Mouse (Mus musculus) forebrain, embryonic 13.5 days (tissue): ENCODE measurements around the gene Tmem208. TPM values are rescaled to one million over a fixed set of nuclear protein-coding genes. Genes with fewer than 3 reads are reported as not detected.

ENCODE experiments used
- ATAC-seq: fragments of 200-750 bp; cut with Nextera tagmentation; 2 replicates; pipeline ENCODE4 v1.8.0; 2017
- H3K27ac ChIP-seq: fragments of 300-500 bp; sonication (generic); 2 replicates; pipeline ENCODE4 v1.5.1; 2015; ENCODE audit warnings: inconsistent platforms, mild to moderate bottlenecking, moderate library complexity
- H3K27me3 ChIP-seq: fragments of 300-500 bp; sonication (generic); 2 replicates; pipeline ENCODE4 v1.6.1; 2015; ENCODE audit warnings: mild to moderate bottlenecking, inconsistent platforms
- H3K36me3 ChIP-seq: fragments of 300-500 bp; sonication (generic); 2 replicates; pipeline ENCODE4 v1.6.1; 2015; ENCODE audit warnings: mild to moderate bottlenecking, inconsistent platforms; ENCODE audit not compliant: poor library complexity, severe bottlenecking
- H3K4me1 ChIP-seq: fragments of 300-500 bp; sonication (generic); 2 replicates; pipeline ENCODE4 v1.6.1; 2015; ENCODE audit warnings: inconsistent platforms
- H3K4me2 ChIP-seq: fragments of 300-500 bp; sonication (generic); 2 replicates; pipeline ENCODE4 v1.6.1; 2015; ENCODE audit warnings: inconsistent platforms, mild to moderate bottlenecking, moderate library complexity
- H3K4me3 ChIP-seq: fragments of 300-500 bp; sonication (generic); 2 replicates; pipeline ENCODE4 v1.5.1; 2015; ENCODE audit warnings: mild to moderate bottlenecking, inconsistent platforms
- H3K9ac ChIP-seq: fragments of 300-500 bp; sonication (generic); 2 replicates; pipeline ENCODE4 v1.6.1; 2015; ENCODE audit warnings: mild to moderate bottlenecking, inconsistent platforms
- H3K9me3 ChIP-seq: fragments of 300-500 bp; sonication (generic); replicated peaks from 2 replicates; pipeline ENCODE4 v1.6.1; 2016; ENCODE audit warnings: inconsistent platforms
- WGBS: fragments of 180-500 bp; shearing (Covaris S2); methylation state at CpG from one replicate; pipeline ENCODE4 v1.1.7; 2015; 5-methylcytosine and 5-hydroxymethylcytosine counted together
- microRNA counts: library from miRNA; unstranded; fragments of <30 nt; microRNA quantifications from one replicate; lab custom pipeline; 2016
- microRNA-seq: library from miRNA; unstranded; fragments of <30 nt; microRNA quantifications from one replicate; pipeline ENCODE4, GENCODE M21; 2016
- polyA plus RNA-seq: library from polyadenylated mRNA; unstranded; fragments of >200 nt; fragmentation: Nextera tagmentation; extraction: Ambion mirVana; gene quantifications from 2 replicates; pipeline ENCODE4 v1.2.1, GENCODE M21; 2015

Gene Tmem208
- polyA plus RNA-seq, 1 experiment from 2014 or later: 107 TPM

DNA sequence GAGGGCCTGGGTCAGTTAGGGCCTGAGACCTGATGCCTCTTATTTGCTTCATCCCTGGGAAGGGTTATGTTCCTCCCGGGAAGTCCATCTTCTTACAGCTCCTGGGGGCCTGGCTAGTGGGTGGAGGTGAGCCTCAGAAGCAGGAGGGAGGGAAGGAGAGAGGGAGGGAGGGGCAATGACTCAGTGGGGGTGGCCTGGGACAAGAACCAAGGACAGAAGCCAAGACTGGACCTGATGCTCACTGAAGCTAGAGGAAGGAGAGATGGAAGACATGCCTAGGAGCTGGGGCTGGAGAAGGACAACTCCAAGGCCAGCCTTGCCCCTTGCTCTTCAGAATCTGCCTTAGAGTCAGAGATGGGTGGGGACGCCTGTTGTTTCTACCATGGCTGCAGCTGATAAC is 46.9 kb downstream of the Tmem208 start, which contains the start of gene Plekhg4:
Gene Plekhg4, plus strand, starts transcription at position 243 of the 400 bp plus-strand sequence.
- 0 out of 2 replicates have a peak within 1 kb of the TSS, but pooled peaks have one; percentile 54 for H3K4me2 ChIP-seq
- peaks cover 7% of the 10 kb centered on the region for H3K4me1 ChIP-seq
- peaks cover 21% of the 10 kb centered on the region for H3K36me3 ChIP-seq
- WGBS: 67% methylated on average over 2 of the region's 2 CpGs
- H3K27me3 ChIP-seq: 0 out of 2 replicates have a peak, but pooled peaks cover 3% of the 10 kb centered on the region
- H3K27ac ChIP-seq: no peak within 1 kb of the TSS
- H3K4me3 ChIP-seq: no peak within 1 kb of the TSS
- no peak within 1 kb of the TSS for H3K9ac ChIP-seq
- ATAC-seq: no peak
- peaks cover 7% of the 10 kb centered on the region; the same call in 1 of the 2 replicates for H3K9me3 ChIP-seq

DNA sequence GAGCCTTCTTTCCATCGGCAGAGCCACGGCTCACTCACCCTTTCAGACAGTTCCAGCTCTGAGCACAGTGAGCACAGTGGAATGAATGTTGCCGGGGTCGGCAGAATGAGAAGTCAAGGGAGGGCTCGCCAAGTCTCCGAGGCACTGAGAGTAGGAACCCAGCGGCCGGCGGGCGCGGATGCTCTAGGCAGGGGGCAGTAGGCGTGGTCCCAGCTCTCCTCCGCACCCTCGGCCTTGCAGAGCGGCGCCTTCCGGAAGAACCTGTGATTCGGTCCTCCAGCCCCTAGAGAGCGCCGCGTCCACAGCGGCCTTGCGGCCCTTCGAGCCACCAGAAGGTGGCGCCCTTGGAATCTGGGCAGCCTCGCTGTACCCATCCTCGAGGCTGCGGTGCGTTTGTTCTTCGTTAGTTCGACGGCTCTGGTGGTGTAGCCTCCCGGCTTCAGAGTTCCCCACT is 48.4 kb downstream of the Tmem208 start:
- Histone ChIP-seq H3K9me3 (peaks cover 7% of the 10 kb centered on the region; the same call in 1 of the 2 replicates), H3K27me3 (0 out of 2 replicates have a peak, but pooled peaks cover 3% of the 10 kb centered on the region), H3K36me3 (peaks cover 10% of the 10 kb centered on the region; the same call in 1 of the 2 replicates), H3K4me2 (peak overlapping the region; percentile 54), H3K9ac (0 out of 2 replicates have a peak overlapping the region, but pooled peaks have one; percentile 5), H3K27ac (no peak overlapping the region), H3K4me1 (peaks cover 17% of the 10 kb centered on the region), H3K4me3 (0 out of 2 replicates have a peak overlapping the region, but pooled peaks have one; percentile 9)
- peak; percentile 24; the same call in 1 of the 2 replicates for ATAC-seq
- WGBS: 21% methylated on average over 33 of the region's 33 CpGs

DNA sequence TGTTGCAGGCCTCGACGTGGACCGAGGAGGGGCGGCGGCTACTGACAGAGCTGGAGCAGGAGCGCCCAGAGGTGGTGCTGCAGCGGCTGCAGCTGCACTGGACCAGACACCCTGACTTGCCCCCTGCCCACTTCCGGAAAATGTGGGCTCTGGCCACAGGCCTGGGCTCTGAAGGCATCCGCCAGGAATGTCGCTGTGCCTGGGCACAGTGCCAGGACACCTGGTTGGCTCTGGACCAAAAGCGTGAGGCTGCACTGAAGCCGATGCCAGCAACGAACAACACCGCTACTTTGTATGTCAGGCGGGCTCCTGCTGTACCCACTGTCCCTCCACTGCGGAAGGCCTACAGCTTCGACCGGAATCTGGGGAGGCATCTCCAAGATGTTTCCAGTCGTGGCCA is 52.5 kb downstream of the Tmem208 start:
- no peaks in the 10 kb centered on the region for H3K36me3 ChIP-seq
- no peak overlapping the region for H3K9ac ChIP-seq
- ATAC-seq: 0 out of 2 replicates have a peak, but pooled peaks have one; percentile 55
- 60% methylated on average over 19 of the region's 19 CpGs for WGBS
- no peak overlapping the region for H3K4me2 ChIP-seq
- H3K4me1 ChIP-seq: peaks cover 17% of the 10 kb centered on the region
- H3K9me3 ChIP-seq: peaks cover 7% of the 10 kb centered on the region; the same call in 1 of the 2 replicates
- H3K27ac ChIP-seq: no peak overlapping the region
- no peaks in the 10 kb centered on the region for H3K27me3 ChIP-seq
- H3K4me3 ChIP-seq: no peak overlapping the region

DNA sequence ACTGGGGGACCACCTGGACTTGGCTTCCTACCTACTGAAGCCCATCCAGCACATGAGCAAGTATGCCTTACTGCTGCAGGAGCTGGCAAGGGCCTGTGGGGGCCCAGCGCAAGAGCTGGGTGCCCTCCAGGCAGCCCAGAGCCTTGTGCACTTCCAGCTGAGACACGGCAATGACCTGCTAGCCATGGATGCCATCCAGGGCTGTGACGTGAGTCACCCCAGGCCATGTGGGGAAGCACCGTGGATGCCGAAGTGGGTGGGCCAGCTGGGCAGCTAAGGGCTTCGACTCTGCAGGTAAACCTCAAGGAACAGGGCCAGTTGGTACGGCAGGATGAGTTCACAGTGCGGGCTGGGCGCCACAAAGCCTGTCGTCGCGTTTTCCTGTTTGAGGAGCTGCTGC is 54.2 kb downstream of the Tmem208 start:
- no peaks in the 10 kb centered on the region for H3K36me3 ChIP-seq
- no peaks in the 10 kb centered on the region for H3K9me3 ChIP-seq
- no peaks in the 10 kb centered on the region for H3K27me3 ChIP-seq
- ATAC-seq: no peak
- no peak overlapping the region for H3K9ac ChIP-seq
- H3K27ac ChIP-seq: no peak overlapping the region
- H3K4me2 ChIP-seq: no peak overlapping the region
- no peak overlapping the region for H3K4me3 ChIP-seq
- 88% methylated on average over 12 of the region's 12 CpGs for WGBS
- H3K4me1 ChIP-seq: peaks cover 10% of the 10 kb centered on the region

DNA sequence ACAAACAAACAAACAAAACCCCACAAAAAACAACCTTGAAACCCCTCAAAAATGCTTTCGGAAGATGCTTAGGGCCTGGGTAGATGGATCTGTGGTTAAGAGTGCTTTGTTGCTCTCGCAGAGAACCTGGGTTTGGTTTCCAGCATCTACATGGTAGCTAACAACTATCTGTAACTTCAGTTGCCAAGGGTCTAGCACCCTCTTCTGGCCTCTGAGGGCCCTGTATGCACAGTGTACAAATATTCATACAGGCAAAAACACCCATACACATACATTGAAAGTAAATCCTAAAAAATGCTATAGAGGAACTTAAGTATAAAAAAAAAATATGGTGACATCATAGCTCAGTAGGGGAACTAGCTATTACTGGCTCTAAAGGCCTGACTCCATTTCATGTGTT is 57.9 kb downstream of the Tmem208 start:
- ATAC-seq: no peak
- Histone ChIP-seq H3K4me3 (no peak overlapping the region), H3K9ac (no peak overlapping the region), H3K9me3 (no peaks in the 10 kb centered on the region), H3K4me1 (peaks cover 2% of the 10 kb centered on the region; the same call in 1 of the 2 replicates), H3K27me3 (no peaks in the 10 kb centered on the region), H3K4me2 (no peak overlapping the region), H3K27ac (no peak overlapping the region), H3K36me3 (no peaks in the 10 kb centered on the region)
- 97% methylated on average over 2 of the region's 2 CpGs for WGBS

MicroRNA genes within 50 kb of the gene (microRNA counts, 519-probe panel; counts per million panel counts)
- 3,174 counts per million, percentile 68 among the panel's probes with 10 or more counts for microRNA mmu-miR-328 (lab: Ali Mortazavi, UCI)

Small RNAs within 50 kb of the gene (microRNA-seq; reads per million reads assigned to microRNA genes)
- gene Gm27320 (not detected), gene Mir328 (295 reads per million, percentile 65 among the genes with 10 or more reads in this experiment)

Other genes starting within 250 kb of the Tmem208 start
- gene Ces3b, start 242.6 kb upstream of the Tmem208 start, polyA plus RNA-seq: not detected in 2 replicates
- gene Ces4a, start 194.6 kb upstream of the Tmem208 start, polyA plus RNA-seq: 0.09 TPM in 1 of 2 replicates, not detected in the other
- 38.3 and 40.1 TPM in 2 replicates for gene Cbfb, start 155.7 kb upstream of the Tmem208 start, polyA plus RNA-seq
- gene D230025D16Rik, start 101.2 kb upstream of the Tmem208 start, polyA plus RNA-seq: 25.2 and 26.4 TPM in 2 replicates
- gene B3gnt9, start 71.2 kb upstream of the Tmem208 start, polyA plus RNA-seq: 1.3 and 2.4 TPM in 2 replicates
- 13.2 and 13.3 TPM in 2 replicates for gene Tradd, start 61.7 kb upstream of the Tmem208 start, polyA plus RNA-seq
- 0.44 and 0.58 TPM in 2 replicates for gene Fbxl8, start 61.7 kb upstream of the Tmem208 start, polyA plus RNA-seq
- 0.10 and 0.13 TPM in 2 replicates for gene Hsf4, start 56.6 kb upstream of the Tmem208 start, polyA plus RNA-seq
- gene Nol3, start 50.2 kb upstream of the Tmem208 start, polyA plus RNA-seq: 2.4 and 3.0 TPM in 2 replicates
- gene 4931428F04Rik, start 36.5 kb upstream of the Tmem208 start, polyA plus RNA-seq: 57.4 and 66.1 TPM in 2 replicates
- 9.8 and 10.3 TPM in 2 replicates for gene Exoc3l, start 30.3 kb upstream of the Tmem208 start, polyA plus RNA-seq
- gene E2f4, start 28.7 kb upstream of the Tmem208 start, polyA plus RNA-seq: 56.9 and 60.6 TPM in 2 replicates
- 0.75 and 0.83 TPM in 2 replicates for gene Elmo3, start 20.8 kb upstream of the Tmem208 start, polyA plus RNA-seq
- 0.61 and 0.94 TPM in 2 replicates for gene Lrrc29, start 76 bp upstream of the Tmem208 start, polyA plus RNA-seq
- gene Fhod1, start 21.6 kb downstream of the Tmem208 start, polyA plus RNA-seq: 0.81 and 0.97 TPM in 2 replicates
- 4.6 and 5.0 TPM in 2 replicates for gene Slc9a5, start 22.5 kb downstream of the Tmem208 start, polyA plus RNA-seq
- gene Plekhg4, start 46.9 kb downstream of the Tmem208 start, polyA plus RNA-seq: 0.85 and 1.1 TPM in 2 replicates
- not detected in 2 replicates for gene Kctd19, start 87.1 kb downstream of the Tmem208 start, polyA plus RNA-seq
- gene Lrrc36, start 87.2 kb downstream of the Tmem208 start, polyA plus RNA-seq: 0.44 and 0.98 TPM in 2 replicates
- gene Tppp3, start 145.2 kb downstream of the Tmem208 start, polyA plus RNA-seq: 34.6 and 40.4 TPM in 2 replicates
- gene Zdhhc1, start 170.5 kb downstream of the Tmem208 start, polyA plus RNA-seq: 20.6 and 24.8 TPM in 2 replicates
- 3.9 and 6.1 TPM in 2 replicates for gene Hsd11b2, start 192.4 kb downstream of the Tmem208 start, polyA plus RNA-seq
- 136 and 152 TPM in 2 replicates for gene Atp6v0d1, start 239.7 kb downstream of the Tmem208 start, polyA plus RNA-seq